Mouse (Mus musculus) megakaryocyte, embryonic 14.5 days (primary cell): Measurements from ENCODE around the gene Bcas3.

Experiments
- FLI1 ChIP-seq: IDR thresholded peaks from 2 replicates; pipeline ENCODE4 v1.6.1; 2012; ENCODE audit warnings: low read length, inconsistent platforms, mixed read lengths
- GATA1 ChIP-seq: IDR thresholded peaks from 3 replicates; pipeline ENCODE4 v1.6.1; 2012; ENCODE audit warnings: mixed read lengths, low read length, inconsistent platforms, borderline replicate concordance

DNA sequence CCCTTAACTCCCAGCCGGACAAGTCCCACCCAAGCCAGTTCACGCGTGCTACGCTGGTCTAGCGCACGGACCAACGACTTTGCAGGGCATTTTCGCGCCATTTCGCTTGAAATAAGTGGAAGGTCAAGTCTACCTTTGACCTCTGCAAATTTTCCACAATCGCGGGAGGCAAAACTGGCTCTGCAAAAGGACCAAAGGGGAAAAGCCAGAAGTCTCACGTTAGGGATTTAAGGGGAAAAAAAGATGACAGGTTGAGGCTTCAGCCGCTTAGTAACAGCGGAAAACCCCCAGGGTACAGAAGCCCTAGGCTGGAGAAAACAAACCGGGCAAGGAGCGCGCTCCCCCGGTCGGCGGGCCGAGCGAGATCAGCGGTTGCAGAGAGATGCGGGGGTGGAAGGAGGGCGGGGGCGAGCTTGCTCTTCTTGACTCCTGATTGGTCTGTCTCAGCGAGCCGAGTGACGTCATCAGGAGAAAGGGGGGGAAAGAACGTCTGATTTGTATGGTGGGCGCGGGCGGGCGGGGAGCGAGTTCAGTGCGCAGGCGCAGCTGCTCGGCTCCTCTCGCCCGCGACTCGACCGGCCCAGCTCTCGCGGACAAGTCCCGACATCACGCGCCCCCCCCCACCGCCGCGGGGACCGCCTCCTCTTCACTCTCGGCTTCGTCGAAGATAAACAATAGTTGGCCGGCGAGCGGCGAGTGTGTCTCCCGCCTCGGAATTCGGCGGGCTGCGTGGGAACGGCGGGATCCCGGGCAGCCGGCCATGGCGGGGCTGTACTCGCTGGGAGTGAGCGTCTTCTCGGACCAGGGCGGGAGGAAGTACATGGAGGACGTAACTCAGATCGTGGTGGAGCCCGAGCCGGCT lies 42.0 kb upstream of the Bcas3 start, which contains the start of gene Ppm1d:
- TF ChIP-seq GATA1 = no peak
- no peak for TF ChIP-seq FLI1
